Mouse (Mus musculus) heart, postnatal 4 days (tissue): Measurements from ENCODE around the gene Klhl5. TPM values are rescaled to one million over a fixed set of nuclear protein-coding genes. Genes with fewer than 3 reads are reported as not detected.

Experiments
- DNase-seq: peaks from one replicate; pipeline ENCODE4 v3.0.0; 2021
- total RNA-seq, 2 experiments: library from RNA; stranded (reverse); gene quantifications; 2 replicates each; pipeline ENCODE4 v1.2.3; 2021

Klhl5 gene
- total RNA-seq, 2 experiments from 2014 or later: 21.5 to 22.8 TPM

DNA sequence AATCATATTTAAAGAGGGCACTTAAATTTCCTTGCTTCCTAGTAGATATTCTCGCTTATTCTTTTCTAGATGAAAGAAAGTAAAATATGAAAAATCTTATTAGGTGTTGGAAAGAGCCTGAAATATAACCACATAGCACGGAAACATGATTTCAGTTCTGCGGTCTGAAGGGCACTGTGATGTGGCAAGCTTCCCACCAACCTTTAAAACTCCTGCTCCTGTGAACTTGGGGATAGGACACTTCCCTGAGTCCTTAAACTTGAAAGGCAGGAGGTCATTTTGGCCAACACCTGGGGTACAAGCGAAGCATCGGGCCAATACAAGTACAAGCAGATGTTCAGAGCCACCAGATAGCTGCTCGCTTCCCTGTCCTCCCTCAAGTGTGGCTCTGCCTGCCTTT is 42.4 kb downstream of the Klhl5 start:
- DNase-seq: no peak

DNA sequence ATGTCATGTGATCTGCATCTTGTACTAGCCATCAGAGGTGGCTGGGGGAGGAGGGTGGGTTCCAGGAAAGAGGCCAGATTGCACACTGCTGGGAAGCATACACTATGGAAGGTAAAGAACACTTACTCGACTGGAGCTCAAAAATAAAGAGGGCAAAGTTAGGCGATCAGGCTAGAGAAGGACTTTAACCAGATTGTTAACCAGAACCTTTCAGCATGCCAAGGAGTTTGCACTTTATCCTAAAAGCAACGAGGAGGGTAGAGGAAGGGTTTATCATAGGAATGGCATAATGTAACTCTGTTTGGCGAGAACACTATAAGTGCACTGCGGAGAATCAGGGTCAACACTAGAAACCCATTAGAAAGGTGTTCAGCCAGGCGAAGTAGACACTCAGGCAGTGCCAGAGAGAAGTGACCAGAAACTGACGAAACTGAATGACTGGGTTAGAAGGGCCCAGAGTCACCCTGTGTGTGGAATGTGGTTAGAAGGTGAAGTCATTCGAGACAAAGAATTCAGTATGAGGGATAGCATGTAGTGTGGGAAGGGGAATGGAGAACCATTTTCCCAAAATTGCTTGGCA is 43.1 kb downstream of the Klhl5 start:
- DNase-seq: no peak

DNA sequence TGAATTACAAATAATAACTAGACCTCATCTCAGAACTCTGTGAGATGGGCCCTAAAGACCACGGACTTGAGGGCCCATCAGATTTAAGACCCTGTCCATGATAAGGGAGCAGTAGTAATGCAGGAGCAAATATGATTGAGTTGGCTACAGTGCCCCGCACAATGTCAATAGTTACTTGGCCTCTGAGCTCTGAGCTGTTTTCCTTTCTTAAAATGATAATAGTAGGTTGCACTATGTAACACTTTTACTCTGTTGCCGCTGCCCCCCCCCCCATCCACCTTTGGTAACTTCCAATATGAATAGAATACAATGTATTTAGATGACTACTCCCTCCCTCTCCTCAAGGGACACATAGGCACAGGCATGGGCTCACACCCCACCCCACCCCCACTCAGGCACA is 43.9 kb downstream of the Klhl5 start:
- no peak for DNase-seq

DNA sequence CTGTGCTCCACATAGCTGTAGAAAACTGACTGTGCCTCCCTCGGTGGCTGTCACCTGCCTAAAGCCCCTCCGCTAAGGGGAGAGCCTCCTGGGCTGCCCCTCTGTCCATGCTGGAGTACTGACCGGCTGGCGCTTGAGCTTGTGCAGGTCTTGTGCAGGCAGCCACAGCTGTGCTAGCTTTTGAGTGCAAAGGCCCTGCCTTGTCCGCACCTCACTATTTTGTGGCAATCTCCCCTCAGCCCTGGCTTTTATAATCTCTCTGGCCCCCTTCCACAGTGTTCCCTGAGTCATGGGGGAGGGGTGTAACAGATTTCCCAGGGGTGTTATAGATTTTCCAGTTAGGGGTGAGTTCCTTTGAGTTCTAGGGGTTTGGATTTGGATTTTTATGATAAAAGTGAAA is 44.4 kb downstream of the Klhl5 start:
- DNase-seq: no peak

DNA sequence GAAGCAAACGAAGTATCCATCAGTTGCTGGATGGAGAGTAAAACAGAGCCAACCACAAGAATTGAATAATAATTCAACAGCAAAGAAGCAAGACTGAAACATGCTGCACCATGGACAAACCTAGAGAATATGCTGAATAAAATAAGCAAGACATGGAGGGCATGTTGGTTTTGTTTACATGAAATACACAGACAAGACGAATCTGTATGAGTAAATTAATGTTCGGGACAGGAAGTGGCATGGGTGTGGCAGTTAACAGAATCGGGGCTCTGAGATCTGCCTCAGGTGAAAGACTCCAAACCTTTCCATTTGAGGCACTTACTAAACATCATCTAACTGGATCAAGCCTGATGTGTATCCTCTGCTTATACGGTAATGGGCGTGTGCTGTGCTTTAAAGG is 46.9 kb downstream of the Klhl5 start:
- no peak for DNase-seq

DNA sequence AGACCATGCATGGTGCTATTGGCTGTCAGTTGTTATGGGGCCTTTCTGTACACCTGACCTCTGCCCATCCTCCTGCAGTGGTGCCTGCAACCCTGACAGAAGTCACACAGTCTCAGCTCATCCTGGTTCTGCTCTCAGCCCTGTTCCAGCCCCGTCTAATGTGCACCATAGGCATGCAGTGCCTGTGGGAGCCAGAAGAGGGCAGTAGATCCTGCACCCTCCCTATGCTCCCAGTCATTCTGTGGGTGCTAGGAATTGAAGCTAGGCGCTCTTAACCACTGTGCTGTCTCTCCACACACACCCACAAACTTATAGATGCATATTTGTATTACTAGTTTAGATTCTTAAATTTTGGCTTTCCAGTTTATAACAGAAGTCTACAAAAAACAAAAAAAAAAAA is 49.5 kb downstream of the Klhl5 start:
- DNase-seq: peak; percentile 41

DNA sequence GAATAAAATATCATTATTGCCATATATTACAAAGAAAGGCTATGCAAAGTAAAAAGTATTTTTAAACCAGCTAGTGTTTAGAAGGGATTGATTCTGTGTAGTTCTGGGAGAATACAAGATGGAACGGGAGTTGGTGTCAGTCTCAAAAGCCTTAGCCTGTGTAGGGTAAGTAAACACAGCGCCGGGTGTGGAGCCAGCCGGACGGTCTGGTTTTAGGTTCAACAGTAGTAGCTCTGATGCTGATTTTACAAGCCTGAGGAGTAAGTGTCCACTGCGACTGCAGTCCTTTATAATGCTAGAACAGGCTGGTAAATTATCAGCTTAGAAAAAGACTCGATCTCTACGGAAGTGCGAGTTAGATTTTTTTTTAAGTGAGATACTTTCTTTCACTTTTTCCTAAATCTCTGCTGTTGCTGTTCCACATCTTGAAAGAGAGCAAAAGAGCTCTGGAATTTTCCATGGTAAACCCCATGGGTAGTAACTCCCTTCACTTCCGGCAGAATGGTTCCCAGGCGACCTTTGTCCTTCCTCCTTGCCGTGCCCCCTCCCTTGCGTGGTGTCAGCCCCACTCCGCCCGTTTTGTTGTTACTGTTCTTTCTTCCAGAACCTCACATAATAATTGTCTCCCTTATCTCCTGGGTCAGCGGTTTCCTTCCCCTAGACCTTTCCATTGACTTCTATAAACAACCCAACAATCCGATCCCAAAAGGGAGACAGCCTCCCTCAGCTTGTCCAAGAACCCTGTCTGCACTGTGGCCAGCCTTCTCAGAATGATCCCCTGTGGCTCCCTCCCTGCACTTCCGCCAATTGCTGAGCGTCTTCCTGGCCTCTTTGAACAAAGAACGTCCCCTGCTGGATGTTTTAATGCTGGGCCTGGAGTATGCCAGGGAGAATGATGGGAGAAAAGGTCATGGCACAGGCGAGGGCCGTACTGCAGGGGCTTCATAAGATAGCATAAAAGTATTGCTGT is 50.4 kb downstream of the Klhl5 start:
- DNase-seq: peak; percentile 77

DNA sequence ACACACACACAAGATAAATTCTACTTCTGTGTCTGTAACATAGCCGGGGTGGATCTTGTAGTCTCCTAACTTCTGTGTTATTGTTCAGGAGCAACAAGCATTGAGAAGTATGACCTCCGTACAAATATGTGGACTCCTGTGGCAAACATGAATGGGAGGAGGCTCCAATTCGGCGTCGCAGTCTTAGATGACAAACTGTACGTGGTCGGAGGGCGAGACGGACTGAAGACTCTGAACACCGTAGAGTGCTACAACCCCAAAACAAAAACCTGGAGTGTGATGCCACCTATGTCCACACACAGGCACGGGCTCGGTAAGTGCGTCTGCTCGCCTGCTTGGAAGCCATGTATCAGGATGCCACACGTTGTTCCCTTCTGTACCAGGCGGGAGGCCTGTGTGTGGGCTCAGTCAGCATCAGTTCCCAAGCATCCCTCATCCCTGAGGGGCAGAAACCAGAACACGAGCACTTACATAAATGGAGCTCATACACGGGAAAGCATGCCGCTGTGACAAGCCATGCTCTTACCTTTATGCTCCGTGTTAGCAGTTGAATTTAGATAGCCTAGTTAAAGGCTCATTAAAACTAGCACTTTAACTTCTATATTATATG is 51.5 kb downstream of the Klhl5 start:
- DNase-seq: no peak

DNA sequence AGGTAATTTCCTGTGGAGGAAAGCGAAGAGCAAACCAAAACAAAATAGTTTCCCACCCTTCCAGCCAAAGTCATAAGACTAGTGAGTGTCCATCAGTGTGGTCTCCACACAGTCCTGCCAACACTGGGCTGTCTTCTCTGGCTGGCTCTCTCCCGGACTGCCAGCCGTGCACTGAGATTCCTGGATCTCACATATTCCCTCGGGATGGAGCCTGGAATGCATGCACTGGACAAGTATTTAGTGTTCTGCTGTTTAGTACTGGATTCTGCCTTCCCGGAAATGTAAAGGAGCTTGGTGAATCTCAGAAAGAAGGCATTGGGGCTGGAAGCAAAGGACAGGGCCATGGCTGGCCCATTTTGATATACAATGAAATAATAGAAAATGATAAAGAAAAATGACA is 55.7 kb downstream of the Klhl5 start:
- no peak for DNase-seq

DNA sequence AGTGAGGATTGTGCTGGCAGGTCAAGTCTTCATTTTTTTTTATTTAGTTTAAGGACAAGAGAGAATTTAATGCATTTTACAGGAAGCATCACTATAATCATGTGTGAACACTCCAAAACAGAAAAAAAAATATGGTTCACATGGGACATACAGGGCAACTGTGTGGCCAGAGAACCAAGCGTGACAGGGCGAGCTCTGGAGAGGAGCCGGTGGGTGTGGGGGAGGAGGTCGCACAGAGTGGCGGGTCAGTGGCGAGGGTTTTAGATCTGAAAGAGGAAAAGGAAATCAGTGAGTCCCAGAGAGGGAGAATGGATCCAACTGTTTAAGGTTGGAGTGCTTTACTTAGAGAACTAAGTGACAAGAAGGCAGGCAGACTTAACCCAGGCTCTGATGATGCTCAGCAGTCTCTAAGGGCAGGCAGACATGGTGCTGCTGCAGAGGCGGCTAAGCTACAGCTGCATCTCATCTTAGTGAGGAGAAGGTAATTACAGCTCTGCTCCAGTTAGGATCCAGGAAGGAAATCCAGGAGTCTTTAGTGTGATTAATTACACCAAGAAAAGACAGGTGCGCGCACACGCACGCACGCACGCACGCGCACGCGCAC is 56.3 kb downstream of the Klhl5 start:
- DNase-seq: no peak

DNA sequence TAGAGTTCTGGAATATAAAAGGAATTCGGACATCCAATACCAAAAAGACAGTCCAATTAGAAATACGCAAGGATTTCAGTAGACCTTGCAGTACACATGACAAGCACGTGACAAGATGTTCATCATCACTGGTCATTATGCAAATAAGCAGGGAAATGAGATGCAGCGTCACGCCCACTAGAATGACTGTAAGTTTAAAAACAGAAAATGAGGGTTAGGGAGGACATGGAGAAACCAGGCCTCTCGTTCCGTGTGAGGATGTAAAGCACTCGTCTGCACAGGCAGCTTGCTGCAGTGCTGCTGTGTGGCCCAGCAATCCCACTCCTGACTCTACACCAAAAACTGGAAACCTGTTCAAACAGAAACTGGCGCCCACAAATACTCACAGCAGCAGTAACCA is 62.9 kb downstream of the Klhl5 start:
- DNase-seq: no peak

DNA sequence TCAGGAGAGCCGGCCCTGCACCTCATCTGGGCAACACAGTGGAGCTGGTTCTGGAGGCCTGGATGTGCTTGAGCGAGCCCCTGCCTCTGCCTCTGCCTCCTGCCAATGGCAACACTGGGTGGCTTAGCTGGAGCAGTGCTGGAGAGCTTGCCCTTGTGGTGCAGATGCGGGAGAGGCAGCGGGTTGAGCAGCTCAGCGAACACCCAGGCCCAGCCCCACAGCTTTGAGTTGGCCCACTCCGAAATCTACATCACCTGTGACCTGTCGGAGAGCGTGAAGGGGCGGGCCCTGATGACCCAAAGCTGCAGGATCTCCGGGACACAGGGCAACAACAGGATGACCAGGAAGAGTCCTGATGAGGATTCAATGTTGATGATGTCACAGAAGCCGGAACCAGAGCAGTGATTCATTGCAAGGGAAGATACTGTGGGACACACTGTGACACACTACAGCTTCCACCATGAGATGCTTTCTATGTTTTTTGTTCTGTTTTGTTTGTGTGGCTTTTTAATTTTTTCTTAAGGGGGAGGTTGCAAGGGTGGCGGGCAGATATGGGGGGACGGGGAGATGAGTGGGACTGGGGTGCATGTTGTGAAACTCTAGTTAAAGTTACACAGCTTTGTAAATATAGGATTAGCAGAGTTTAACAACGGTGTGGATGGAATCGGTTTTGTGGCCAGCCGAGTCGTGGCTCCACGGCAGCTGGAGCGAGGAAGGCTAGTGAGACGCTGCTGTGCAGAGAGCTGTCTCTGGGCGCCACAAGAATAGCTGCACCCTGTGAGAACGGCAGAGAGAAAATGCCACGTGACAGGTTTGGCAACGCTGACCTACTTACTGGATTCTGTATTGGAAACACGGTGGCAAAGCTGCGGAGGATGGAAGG is 67.9 kb downstream of the Klhl5 start:
- DNase-seq: no peak

DNA sequence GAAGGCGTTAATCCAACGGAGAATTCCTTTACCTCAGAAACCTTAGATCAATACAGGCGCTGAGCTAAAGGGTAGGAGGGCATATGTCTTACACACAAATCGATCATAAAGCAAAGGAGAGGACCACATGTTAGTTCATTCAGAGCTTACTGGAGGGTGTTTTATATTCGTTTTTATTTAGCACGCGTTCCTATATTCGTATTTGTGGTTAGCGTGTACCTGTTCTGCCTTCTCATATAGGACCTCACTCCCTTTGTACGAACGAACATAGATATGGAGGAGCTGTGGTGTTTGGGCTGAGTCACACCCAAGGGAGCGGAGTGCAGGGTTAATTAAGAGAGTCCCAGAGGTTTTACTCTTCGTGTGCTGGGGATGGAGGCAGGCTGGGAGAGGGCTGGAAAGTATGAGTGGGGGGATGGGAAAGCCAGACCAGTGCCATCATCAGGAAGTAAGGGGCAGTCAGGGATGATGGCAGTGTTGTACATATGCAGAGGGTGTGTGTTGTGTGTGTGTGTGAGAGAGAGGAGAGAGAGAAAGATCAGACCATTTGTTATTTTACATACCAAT is 68.7 kb downstream of the Klhl5 start:
- DNase-seq: no peak

DNA sequence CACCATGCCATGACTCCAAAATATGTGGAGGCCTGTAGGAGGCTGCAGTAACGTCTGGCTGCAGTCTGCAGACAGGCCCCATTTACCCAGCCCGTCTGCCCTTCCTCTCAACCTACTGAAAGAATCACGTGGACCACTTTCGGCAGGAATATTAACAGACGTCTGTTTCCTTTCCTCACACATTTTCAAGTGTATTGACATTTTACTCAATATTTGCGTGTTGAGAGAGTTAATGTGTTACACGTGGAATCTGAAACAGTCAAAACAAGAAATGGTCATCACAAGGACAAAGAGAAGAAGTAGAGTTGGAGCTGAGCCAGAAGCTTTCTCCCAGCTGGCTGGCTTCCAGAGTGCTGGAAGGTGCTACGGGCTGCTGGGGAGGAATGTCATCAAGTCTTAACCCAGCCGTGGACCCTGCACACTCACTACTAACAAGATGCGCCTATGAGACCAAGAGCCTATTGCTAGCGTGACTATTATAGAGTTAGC is 69.7 kb downstream of the Klhl5 start:
- DNase-seq: peak; percentile 61

DNA sequence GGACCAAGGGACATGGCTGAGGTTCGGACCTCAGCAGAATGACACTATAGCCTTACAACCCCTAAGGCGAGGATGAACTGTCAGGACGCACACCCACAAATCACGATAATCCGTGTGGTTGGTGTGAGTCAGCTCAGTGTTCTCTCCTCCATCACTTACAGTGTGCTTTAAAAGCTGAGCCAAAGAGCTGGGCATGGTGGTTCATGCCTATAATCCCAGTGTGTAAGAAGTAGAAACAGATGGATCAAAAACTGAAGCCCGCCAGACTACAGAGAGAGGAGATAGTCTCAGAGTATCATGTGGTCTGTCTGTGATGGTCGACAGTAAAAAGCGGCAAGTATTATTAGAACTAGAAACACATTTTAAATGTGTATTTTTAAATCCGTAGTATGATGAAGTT is 71.1 kb downstream of the Klhl5 start:
- DNase-seq: no peak

DNA sequence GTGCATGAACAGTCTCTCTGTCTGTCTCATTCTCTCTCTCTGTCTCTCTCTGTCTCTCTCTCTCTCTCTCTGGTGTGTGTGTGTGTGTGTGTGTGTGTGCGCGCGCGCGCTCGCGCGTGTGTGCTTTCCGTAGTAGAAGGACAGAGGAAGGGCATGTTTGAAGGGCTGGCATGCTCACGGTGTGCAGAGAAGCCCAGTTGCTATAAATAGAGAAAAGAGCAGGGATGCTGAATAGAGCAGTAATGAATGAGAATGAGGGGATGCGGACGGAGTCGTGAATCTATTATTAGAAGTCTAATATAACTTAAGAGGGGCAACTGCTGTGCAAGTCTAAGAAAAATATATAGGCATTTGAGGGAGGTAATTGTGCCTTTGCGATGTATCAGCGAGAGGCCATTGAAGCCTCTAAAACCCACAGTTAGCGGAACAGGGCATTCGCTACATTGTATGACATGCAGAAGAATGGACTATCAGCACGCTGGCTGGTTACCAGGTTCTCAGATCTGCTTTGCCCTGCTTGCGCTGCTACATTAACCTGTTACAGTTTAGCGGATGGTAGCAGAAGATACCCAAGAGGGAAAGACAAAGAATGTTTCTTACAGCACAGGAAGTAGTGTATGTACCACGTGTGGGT is 73.9 kb downstream of the Klhl5 start:
- DNase-seq: no peak

DNA sequence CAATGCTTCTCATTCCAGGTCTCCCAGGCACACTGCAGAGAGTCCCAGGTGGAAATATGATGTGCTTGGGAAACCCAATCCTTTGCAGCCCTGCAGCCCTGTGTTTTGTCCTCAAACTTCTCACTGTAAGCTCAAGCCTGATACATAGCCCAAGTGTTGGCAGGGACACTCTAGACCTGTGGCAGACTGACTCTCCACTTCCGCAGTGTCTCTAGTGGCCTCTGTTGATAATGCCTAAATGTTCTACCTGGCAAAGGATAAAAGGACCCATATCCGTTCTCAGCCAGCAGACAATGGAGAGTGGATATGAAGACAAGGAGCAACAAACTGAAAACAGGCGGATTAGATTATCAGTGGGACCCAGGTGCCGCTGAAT is 74.4 kb downstream of the Klhl5 start:
- no peak for DNase-seq

DNA sequence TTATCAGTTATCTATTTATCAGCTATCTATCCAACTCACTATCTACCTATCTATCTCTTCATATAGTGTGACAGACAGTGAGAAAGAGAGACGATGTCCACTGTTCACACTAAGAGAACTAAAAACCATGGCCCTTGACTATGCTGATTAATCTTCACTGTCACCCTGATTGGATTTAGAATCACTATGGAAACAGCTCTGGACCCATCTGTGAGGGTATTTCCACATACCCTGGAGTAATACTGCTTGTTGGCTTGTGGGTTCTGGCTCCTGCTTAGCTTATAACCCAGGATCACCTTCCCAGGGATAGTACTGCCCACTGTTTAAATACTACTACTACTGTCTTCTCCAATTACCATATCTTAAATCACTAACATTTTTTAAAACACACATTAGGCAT is 74.9 kb downstream of the Klhl5 start:
- no peak for DNase-seq

DNA sequence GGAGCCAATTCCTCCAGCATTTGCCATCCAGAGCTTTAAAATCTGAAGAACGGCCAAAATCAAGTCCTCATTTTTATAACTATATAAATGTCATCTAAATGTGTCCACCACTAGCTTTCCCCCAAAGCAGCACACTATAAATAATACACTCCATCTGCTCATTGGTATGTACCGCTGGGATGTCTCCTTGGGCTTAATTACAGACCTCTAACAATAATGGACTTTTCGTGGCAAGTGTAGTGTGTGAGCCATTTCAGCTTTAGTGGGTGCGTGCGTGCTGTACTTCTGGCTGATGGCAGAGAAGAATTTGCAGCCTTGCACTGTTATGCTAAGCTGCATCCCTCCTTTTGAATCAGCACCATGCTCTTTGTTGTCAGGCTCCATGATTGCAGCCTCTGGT is 84.3 kb downstream of the Klhl5 start:
- no peak for DNase-seq

DNA sequence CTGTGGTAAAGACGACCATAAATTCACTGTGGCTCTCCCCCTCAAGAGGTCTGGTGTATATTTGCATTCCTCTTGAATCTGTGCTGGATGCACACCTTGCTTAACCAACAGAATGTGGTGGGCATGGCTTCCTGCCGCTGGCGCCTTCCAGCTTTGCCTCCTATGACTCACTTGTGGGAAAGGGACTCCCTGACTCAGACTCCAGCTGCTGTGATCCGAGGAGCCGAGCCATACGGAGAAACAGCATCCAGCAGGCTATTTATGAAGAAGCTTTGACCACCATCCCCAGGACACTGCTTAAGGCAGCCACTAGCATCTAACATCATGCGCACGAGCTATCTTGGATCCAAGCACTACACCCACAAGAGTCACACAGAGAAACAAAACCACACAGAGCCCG is 87.1 kb downstream of the Klhl5 start:
- DNase-seq: no peak
